Mouse (Mus musculus): ENCODE results near the gene Akr1b7. TPM values are rescaled to one million over a fixed set of nuclear protein-coding genes. Genes with fewer than 3 reads are reported as not detected.

Akr1b7 gene
- polyA plus RNA-seq (2012; rRNA removed) = not detected in 2 replicates

GRCm38 (mm10) chr6:34412023-34412422 is at the start of gene Akr1b7:
TSS of gene Akr1b7 (plus strand) at chr6:34412334.

DNA sequence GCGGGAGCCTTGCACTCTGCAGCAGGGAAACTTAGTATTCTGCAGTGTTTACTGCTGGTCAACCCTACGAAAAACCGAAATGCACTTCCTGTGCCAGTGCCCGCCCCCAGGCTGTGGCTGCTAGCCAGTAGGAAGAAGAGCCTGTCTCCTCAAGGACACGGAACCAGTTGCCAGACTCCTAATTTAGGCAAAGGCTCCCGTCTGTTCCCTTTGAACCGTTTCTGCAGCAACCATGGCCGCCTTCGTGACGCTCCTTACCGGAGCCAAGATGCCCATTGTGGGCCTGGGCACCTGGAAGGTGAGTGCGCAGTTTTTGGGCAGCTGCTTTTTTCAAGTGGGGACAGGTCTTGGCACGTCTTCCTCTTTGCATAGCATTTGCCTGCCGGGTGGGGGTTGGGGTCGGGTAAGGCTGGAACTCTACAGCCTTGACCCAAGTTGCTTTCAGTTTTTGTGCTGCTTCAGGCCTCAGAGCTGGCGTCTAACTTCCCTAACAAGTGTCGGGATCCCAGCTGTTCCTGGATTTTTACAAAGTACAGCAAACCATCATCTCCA is 27.9 kb upstream of the Akr1b7 start, which contains the start of gene Akr1b10:
Gene Akr1b10 (plus strand): TSS at position 109 of the 552 bp plus-strand sequence.

Other genes with a start within 250 kb of the Akr1b7 start
- gene Slc35b4, start 235.2 kb upstream of the Akr1b7 start, polyA plus RNA-seq (2012; rRNA removed) = 35.2 and 36.3 TPM in 2 replicates
- gene Akr1b3, start 94.9 kb upstream of the Akr1b7 start, polyA plus RNA-seq (2012; rRNA removed) = 92.0 and 99.8 TPM in 2 replicates
- gene Akr1b8, start 58.2 kb upstream of the Akr1b7 start, polyA plus RNA-seq (2012; rRNA removed) = 5.0 and 6.1 TPM in 2 replicates
- 8.5 and 9.1 TPM in 2 replicates for gene Akr1b10, start 28.1 kb upstream of the Akr1b7 start, polyA plus RNA-seq (2012; rRNA removed)
- gene Bpgm, start 63.9 kb downstream of the Akr1b7 start, polyA plus RNA-seq (2012; rRNA removed) = 86.8 and 89.1 TPM in 2 replicates
- gene Cald1, start 186.2 kb downstream of the Akr1b7 start, polyA plus RNA-seq (2012; rRNA removed) = 45.6 and 64.6 TPM in 2 replicates